Mouse (Mus musculus) c-Kit-positive CD71-positive TER-119-positive erythroid progenitor cells, embryonic 14.5 days (primary cell): ENCODE data around the gene Ctu2.

Experiments used
- DNase-seq: peaks from one replicate; pipeline ENCODE4 v3.0.0-alpha.2; 2013; ENCODE audit warnings: low spot score

Ctu2 gene

GRCm38 (mm10) chr8:122475580-122476320, at the start of gene Ctu2, which contains the start of gene Rnf166:
Ctu2 (plus strand) TSS chr8:122476143.
Rnf166 (minus strand) TSS chr8:122476064.
- peak; percentile 86 for DNase-seq

DNA sequence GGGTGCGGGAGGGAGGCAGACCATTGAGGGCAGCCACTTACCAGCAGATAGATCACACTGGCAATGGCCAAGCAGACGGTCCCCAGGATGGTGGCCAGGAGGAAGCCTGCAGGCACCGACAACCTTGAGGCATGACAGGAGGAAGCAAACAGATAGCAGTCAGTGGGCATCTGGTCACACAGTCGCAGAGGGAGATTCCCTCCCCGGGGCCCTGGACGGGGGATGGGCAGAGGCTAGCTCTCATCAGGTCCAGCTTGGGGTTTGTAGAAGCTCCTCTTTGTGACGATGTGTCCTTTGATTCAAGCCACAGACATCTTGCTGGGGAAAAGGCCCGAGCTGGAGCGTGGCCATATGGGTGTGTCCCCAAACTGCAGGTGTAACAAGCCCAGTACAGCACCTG, 49.8 kb upstream of the Ctu2 start:
- DNase-seq: no peak

DNA sequence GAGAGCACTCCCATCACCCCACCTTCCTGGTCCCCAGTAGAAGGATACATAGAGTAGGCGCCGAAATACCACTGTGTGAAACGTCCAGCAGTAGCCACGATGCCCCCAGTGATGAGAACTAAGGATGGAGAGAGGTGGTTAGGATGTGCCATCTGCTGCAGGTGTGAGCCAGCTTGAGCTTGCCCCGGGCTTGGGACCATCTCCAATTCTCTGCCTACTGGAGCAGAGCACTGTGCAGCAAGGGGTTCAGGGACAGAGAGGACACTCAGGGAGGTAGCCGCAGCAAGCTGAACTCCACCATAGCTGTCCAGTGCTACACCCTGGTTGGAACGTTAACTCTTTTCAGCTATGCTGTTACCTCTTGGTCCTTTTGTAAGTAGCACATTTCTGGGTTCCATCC, 48.3 kb upstream of the Ctu2 start:
- DNase-seq: no peak

GRCm38 (mm10) chr8:122428163-122428562, 47.8 kb upstream of the Ctu2 start:
- no peak for DNase-seq

DNA sequence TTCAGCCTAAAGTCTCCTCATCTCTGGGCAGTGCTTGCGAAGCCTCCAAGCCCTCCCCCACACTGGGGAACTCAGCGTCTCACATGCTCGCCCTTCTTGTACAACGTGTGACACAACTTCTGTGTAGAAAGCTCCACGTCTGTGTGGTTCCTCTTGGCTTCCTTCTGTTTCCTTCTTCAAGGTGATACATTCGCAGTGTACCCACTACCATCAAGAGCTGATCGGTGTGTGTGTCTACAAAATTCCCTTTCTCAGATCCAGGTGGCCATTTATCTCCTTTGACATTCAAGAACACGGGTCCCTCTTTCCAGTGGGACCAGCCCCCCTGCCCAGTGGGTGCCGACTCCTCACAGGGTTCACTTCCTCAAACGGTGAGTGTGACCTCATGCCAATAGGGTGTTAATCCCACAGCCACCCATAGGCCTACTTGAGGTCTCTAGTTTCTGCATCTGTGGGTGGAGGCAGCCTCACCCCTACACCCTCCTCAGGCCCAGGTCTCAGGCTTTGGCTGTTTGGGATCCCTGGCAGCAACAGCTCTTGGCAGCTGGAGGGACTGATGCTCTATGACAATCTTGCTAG, 45.8 kb upstream of the Ctu2 start:
- no peak for DNase-seq

DNA sequence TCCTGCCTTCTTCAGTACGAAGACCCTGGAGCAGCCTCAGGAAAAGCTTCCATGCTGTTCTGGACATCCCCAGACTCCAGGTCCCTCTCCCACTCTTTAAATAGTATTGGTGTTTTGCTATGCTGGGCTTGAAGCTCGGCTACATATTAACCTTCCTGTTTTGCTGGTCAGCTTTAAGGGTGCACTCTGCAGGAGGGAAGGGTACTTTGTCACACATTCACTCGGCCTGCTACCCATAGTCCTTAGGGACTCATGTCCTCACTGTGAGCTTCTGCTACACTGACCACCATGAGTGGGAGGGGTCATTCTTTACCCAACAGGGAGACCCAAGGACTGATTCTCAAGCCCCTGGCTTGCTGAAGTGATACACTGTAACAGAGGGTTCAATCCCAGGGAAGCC, 45.3 kb upstream of the Ctu2 start:
- no peak for DNase-seq

GRCm38 (mm10) chr8:122431694-122432442, 44.1 kb upstream of the Ctu2 start:
- no peak for DNase-seq

DNA sequence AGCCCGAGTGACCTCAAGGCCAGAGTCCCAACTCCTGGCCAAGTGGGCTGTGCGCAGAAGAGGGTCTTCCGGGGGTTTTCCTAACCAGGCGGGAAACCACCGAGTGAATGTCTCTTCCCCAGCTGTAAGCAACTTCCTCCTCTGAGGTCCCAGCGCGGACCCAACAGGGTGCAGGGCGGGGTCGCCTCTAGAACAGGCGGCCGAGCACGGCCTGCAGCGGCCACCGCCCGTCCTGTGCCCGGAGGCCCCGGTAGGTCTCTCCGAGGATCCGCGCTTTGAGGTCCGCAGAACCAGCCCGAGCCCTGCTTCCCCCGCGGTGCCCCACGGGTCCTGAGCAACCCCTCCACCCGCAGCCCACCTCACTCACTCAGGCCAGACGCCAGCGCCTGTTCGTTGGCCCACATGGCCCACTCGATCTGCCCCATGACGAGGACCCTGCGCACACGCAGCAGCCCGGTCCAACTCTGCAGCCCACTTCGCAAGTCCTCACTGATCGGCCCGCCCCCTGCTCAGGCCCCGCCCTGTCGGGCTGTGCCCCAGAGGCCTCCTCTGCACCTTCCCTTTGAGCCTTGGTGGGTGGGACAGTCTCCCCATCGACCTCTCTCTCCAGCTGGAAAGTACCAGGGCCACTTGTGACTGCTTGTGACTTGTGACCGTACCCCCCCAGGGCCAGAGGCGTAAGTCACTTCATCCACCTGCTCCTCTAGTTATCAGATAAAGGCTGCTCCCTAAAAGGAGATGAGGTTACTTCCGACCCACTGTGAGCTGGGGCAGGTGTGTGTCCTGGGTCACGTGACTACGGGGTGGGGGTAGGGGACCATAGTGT, 43.3 kb upstream of the Ctu2 start, which contains the start of gene Cyba:
TSS of gene Cyba (minus strand) at position 488 of the 826 bp plus-strand sequence.
- DNase-seq: peak; percentile 24

DNA sequence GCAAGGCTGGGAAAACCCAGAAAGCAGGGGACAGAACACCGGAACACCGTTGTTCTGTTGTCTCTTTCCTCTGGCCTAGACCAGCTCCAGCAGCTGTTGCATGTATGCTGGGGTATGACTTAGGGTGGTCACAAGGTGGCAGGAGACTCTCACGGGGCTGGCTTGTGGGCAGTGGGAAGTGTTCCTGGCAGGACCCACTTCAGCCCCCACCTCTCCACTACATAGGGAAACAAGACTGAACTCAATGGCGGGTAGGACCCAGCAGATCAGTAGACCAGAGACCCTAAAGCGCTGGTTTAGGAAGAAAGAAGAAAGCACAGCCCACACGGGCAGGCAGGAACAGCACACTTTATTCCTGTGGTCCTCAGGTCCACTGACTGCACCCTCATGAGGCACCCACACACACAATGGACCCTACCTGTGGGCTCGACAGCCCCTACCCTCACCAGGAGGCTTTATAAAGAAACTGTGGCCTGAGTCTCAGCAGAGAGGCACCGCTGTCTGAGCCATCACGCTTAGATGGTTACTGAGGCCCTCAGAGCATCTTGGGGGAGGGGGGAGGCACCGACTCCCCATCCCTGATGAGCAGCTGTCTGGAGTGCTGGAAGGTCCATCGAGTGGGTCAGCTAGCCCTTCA, 42.6 kb upstream of the Ctu2 start:
- DNase-seq: no peak

- DNase-seq: no peak
These were observed 40.6 kb upstream of the Ctu2 start for GRCm38 (mm10) chr8:122435375-122435774.

DNA sequence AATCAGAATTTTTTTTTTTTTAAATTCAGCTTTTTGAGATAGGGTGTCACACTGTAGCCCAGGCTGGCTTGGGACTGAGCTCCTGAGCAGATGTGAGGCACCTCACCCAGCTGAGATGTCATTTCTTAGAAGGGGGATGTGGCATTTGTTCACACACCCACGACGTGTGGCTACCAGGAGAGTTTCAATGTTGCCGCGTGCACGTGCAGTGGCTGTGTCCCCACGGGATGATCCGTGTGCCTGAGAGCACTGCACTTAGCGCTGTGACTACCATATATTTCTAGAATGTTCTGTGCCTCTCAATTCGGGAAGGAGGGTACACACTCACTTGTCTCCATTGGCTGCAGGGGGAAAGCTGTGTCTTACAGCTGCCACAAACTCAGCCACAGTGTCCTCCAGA, 39.8 kb upstream of the Ctu2 start:
- no peak for DNase-seq

DNA sequence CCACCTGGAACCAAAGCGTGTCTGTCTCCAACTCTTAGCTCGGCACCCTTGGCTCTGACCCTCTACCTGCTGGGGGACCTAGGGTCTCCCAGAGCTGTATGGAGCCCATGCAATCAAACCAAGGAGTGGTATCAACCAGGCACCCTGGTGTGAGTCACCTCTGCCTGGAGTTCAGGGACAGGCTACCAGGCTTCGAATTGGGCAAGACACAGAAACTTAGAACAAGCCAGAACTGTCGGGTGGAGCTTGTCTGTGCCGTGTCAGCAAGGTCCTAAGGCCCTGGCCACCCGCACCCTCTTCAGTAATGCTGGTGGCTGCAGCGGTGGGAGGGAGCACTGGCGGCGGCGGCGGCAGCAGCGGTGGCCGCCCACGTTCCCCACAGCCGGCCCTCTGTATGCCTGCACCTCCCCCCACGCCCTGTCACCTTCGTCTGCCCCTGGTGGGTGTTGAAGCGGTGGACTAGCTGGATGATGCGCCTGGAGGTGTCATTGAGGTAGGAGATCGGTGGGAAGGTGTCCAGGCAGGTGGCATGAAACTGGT, 39.3 kb upstream of the Ctu2 start:
- no peak for DNase-seq

- DNase-seq: no peak
These were observed 38.1 kb upstream of the Ctu2 start for GRCm38 (mm10) chr8:122437708-122438331.

DNA sequence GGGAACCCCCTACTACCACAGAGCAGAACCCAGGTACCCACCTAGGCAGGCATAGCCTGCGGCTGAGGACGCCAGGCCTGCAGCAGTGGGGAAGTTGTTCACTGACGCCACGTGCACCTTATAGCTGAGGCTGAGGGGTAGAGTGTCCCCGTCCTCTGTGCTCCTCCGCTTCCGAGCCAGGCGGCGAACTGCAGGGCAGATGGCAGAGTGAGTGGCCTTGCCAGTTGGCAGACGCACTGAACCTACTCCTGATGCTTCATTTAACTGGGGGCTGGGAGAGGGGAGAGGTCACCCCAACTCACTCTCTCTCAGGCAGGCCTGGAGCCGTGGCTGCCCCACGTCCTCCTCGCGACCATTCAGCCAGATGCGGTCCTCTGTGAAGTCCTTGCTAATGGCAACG, 36.6 kb upstream of the Ctu2 start:
- DNase-seq: no peak

DNA sequence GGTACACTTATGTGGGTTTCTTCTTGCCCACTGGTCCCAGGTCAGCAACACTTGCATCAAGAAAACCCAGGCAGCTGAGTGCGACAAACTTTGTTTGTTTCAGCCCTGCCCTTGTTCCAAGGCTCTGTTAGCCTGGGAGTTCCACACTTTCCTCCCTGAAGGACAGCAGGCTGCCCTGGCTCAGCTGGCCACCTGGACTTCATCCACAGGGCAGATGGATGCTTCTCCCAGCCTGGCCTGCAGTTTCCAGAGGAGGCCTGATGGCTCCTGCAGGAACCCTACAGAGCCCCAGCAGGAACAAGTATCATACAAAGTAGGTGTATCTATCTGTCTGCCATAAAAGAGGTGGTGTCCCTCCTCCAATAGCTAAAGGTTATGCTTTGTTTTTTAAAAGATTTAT, 34.6 kb upstream of the Ctu2 start:
- DNase-seq: no peak

DNA sequence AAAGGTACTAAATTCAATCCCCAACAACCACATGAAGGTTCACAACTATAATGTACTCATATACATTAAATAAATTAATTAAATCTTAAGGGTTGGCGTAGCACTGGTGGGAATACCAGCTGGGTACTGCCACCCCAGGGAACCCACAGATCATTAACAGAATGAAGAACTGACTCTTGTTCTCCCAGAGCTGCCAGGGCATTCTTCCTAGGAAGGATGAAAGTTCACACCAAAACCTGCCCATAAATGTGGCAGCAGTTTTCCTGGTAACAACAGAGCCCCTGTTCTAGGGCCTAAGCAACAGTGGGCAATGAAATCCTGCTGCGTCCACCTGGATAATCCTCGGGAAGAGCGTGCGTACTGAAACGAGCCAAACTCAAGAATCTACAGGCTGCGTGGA, 33.6 kb upstream of the Ctu2 start:
- DNase-seq: no peak

DNA sequence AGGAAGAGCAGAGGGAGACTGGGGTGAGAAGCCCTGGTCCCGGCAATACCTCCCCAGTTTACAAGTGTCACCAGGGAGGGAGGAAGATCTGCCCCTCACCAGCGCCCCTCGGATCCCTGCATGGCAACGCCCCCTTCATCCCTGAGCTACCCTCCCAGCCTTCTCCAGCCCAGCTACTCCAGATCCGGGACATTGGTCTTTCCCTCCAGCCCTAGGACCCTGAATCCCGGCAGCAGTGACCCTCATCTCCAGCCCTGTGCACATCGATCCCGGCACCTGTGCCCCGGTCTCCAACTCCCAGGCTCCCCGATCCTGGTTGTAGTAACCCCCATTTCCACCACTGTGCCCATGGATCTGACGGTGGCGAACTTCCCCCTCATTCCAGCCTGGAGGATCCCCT, 33.2 kb upstream of the Ctu2 start:
- DNase-seq: no peak

DNA sequence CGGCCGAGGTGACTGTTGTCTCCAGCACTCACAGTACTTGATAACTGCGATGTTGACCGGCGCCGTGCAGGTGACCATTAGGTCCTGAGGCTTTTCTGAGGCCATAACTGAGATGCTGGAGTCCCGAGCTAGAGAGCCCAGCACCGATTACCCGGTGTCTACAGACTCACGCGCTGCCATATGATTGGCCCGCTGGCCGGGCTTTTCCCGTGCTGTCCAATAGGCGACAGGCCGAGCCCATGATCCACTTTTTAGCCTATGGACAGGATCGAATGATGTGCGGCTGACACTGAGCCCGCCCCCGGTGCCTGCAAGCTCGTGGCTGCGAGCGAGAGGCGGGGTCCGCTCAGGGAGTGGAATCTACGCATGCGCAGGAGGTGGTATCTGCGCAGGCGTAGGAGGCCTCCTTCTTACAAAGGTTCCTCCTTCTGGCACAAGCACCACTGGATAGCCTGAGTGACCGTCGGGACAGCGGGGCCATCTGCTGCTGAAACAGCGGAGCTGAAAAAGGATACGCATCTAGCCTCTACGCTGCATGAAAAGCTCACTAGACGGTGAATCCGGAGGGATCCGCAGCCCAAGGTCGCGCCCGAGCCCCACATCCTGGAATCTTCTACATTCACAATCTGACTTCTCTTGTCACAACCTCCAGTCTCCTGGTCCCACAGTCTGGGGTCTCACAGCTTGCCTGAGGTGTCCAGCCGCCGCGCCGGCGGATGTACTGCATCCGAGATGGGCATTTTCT, 32.5 kb upstream of the Ctu2 start, which contains the start of gene Mvd:
TSS of gene Mvd (minus strand) at position 161 of the 745 bp plus-strand sequence.
- DNase-seq: peak; percentile 97

DNA sequence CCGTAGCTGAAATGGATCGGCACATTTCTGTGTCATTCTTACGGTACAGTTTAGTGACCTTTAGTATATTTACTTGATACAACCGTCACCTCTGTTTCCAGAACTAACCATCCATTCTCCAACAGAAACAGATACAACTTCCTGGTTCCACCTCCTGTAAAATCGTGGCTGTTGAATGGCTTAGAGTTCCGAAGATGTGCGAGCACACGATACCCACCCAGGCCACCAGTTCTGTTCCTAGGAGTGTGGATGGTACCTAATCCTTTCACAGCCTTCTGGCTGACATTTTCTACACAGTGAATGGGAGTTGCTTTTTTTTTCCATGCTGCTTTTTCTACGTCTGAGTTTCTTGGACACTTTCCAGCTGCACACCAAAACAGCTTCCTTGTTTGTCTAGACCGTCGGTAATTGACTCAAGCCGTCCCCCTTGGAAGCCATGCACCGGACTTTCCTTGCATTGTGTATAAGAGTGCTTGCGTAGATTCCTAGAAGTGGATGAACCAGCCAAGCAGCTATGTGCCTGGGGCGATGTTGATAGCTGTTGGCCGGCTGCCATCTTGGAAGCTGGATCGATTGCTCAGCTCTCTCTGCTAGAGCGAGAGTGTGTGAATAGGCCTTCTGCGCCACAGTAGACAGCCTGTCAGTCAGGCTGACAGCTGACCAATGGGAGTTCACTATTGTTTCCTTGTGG, 31.7 kb upstream of the Ctu2 start:
- DNase-seq: peak; percentile 77

- no peak for DNase-seq
These were observed 30.7 kb upstream of the Ctu2 start for GRCm38 (mm10) chr8:122445203-122445602.
